Mouse (Mus musculus): ENCODE measurements around the gene Csf1.

GRCm38 (mm10) chr3:107786344-107786743 lies 26.1 kb upstream of the Csf1 start:
- TF ChIP-seq CTCF (IDR thresholded peaks at IDR 0.05; ENCODE audit: insufficient read depth, low read depth, low read length) (no peak), POLR2A (IDR thresholded peaks at IDR 0.05; ENCODE audit: insufficient read depth, low read depth, low read length) (no peak)

Measured in olfactory bulb, adult 2 months (tissue).